Mouse (Mus musculus) lung, embryonic 15.5 days (tissue): ENCODE measurements at regions not wholly inside any gene's neighbourhood (a gene's known extent, or its start where the extent isn't known, plus 50 kb on each side); places are given as distances from the start of the nearest gene placed in this dataset.

Experiments
- ATAC-seq: fragments of 200-750 bp; cut with Nextera tagmentation; 2 replicates; pipeline ENCODE4 v1.8.0; 2017; ENCODE audit warnings: moderate number of reproducible peaks, borderline replicate concordance; ENCODE audit not compliant: low FRiP score, low TSS enrichment; ENCODE audit errors: extremely low read depth
- H3K27ac ChIP-seq: fragments of 300-500 bp; sonication (generic); 2 replicates; pipeline ENCODE4 v1.5.1; 2015; ENCODE audit warnings: moderate library complexity, mild to moderate bottlenecking, inconsistent platforms
- H3K27me3 ChIP-seq: fragments of 300-500 bp; sonication (generic); 2 replicates; pipeline ENCODE4 v1.6.1; 2015; ENCODE audit warnings: inconsistent platforms
- H3K36me3 ChIP-seq: fragments of 300-500 bp; sonication (generic); 2 replicates; pipeline ENCODE4 v1.6.1; 2015; ENCODE audit warnings: inconsistent platforms
- H3K4me1 ChIP-seq: fragments of 300-500 bp; sonication (generic); 2 replicates; pipeline ENCODE4 v1.6.1; 2015; ENCODE audit warnings: inconsistent platforms
- H3K4me2 ChIP-seq: fragments of 300-500 bp; sonication (generic); 2 replicates; pipeline ENCODE4 v1.6.1; 2015; ENCODE audit warnings: inconsistent platforms, mild to moderate bottlenecking, moderate library complexity
- H3K4me3 ChIP-seq: fragments of 300-500 bp; sonication (generic); 2 replicates; pipeline ENCODE4 v1.5.1; 2015; ENCODE audit warnings: mild to moderate bottlenecking, inconsistent platforms
- H3K9ac ChIP-seq: fragments of 300-500 bp; sonication (generic); 2 replicates; pipeline ENCODE4 v1.6.1; 2015; ENCODE audit warnings: inconsistent platforms
- H3K9me3 ChIP-seq: fragments of 300-500 bp; sonication (generic); 2 replicates; pipeline ENCODE4 v1.6.1; 2016; ENCODE audit warnings: inconsistent platforms
- WGBS: fragments of 180-500 bp; shearing (Covaris S2); methylation state at CpG from one replicate; pipeline ENCODE4 v1.1.7; 2015; 5-methylcytosine and 5-hydroxymethylcytosine counted together

DNA sequence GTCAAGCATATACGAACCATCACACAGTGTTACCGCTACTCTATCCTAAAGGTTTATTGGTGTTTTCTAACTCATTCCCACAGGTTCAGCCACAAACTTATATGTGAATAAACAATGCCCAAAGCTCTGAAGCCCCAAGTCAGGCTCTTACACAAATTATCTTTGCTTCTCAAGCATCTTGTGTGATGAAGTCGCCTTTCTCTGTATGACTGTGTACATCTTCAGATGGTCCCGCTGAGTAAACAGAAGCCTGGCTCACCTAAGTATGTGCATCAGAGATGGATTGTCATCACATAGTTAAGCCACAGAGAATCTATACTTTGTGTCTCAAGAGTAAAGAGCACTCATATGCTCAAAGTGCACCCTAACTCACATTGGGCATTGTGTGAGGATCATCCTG lies 462.3 kb upstream of the Adamts16 start:
- Histone ChIP-seq H3K9me3 (no peaks in the 10 kb centered on the region), H3K4me3 (no peak overlapping the region), H3K4me1 (no peaks in the 10 kb centered on the region), H3K27me3 (no peaks in the 10 kb centered on the region), H3K27ac (no peak overlapping the region), H3K4me2 (no peak overlapping the region), H3K36me3 (no peaks in the 10 kb centered on the region), H3K9ac (no peak overlapping the region)
- no peak for ATAC-seq
- 85% methylated on average over 4 of the region's 4 CpGs for WGBS

- H3K4me1 ChIP-seq = no peaks in the 10 kb centered on the region
- H3K27me3 ChIP-seq = no peaks in the 10 kb centered on the region
- H3K4me2 ChIP-seq = no peak overlapping the region
- H3K27ac ChIP-seq = no peak overlapping the region
- no peak for ATAC-seq
- no peaks in the 10 kb centered on the region for H3K9me3 ChIP-seq
- no peaks in the 10 kb centered on the region for H3K36me3 ChIP-seq
- no peak overlapping the region for H3K4me3 ChIP-seq
- no peak overlapping the region for H3K9ac ChIP-seq
- 73% methylated on average over 2 of the region's 2 CpGs for WGBS
Measured at GRCm38 (mm10) chr13:71275991-71276390, 434.4 kb upstream of the Adamts16 start.

DNA sequence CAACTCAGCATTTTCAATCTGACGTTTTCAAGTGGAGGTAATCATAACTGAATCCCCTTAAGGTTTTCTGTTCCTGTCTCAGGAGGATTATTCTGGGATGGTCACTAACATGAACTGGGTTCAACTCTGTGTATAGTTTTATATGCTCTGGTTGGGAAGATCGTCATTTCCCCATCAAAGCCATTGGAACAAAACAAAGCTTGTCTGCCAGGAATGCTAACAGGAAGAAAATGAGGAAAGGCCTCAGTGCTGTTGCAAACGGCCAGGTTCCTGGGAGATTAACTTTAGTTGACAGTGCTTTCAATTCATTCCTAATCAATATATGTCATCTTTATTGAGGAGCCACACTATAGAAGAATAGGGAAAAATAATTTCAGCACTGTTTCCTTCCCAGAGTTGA lies 432.5 kb upstream of the Adamts16 start:
- Histone ChIP-seq H3K4me3 (no peak overlapping the region), H3K27ac (no peak overlapping the region)
- no peak for ATAC-seq

GRCm38 (mm10) chr13:71273485-71273884 lies 431.9 kb upstream of the Adamts16 start:
- H3K4me3 ChIP-seq = no peak overlapping the region
- no peaks in the 10 kb centered on the region for H3K27me3 ChIP-seq
- H3K36me3 ChIP-seq = no peaks in the 10 kb centered on the region
- no peak overlapping the region for H3K9ac ChIP-seq
- no peaks in the 10 kb centered on the region for H3K4me1 ChIP-seq
- H3K9me3 ChIP-seq = no peaks in the 10 kb centered on the region
- 78% methylated on average over 5 of the region's 5 CpGs for WGBS
- no peak overlapping the region for H3K27ac ChIP-seq
- no peak for ATAC-seq
- no peak overlapping the region for H3K4me2 ChIP-seq

More for the DNA sequence above, 432.5 kb upstream of the Adamts16 start:
- no peaks in the 10 kb centered on the region for H3K36me3 ChIP-seq
- WGBS = 46% methylated on average over 3 of the region's 3 CpGs
- no peak overlapping the region for H3K9ac ChIP-seq
- H3K4me2 ChIP-seq = no peak overlapping the region
- H3K9me3 ChIP-seq = no peaks in the 10 kb centered on the region
- no peaks in the 10 kb centered on the region for H3K4me1 ChIP-seq
- H3K27me3 ChIP-seq = no peaks in the 10 kb centered on the region

DNA sequence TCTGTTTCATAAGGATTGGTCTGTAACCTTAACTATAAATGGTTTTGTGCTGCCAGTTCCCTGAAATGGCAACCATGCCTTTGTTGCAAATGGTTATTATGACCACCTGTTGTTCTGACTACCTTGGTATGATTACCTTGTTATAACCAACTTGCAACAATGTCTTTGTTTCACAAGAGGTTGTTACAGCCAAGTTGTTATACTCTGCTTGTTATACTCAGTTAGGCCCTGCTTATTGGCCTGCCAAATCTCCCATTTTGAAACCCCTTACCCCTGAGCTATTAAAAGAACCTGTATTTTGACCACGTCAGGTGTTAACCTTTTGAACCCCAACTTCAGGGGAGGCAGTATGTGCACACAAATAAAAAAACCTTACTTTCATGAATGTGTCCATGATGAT lies 431.5 kb upstream of the Adamts16 start:
- WGBS = 55% methylated on average over 1 of the region's 1 CpGs
- Histone ChIP-seq H3K36me3 (no peaks in the 10 kb centered on the region), H3K4me1 (no peaks in the 10 kb centered on the region), H3K9ac (no peak overlapping the region), H3K4me2 (no peak overlapping the region), H3K4me3 (no peak overlapping the region), H3K27me3 (no peaks in the 10 kb centered on the region), H3K27ac (no peak overlapping the region), H3K9me3 (no peaks in the 10 kb centered on the region)
- ATAC-seq = no peak

GRCm38 (mm10) chr13:71272431-71272830 lies 430.8 kb upstream of the Adamts16 start:
- 54% methylated on average over 5 of the region's 5 CpGs for WGBS
- no peak for ATAC-seq
- no peaks in the 10 kb centered on the region for H3K4me1 ChIP-seq
- H3K27ac ChIP-seq = no peak overlapping the region
- H3K36me3 ChIP-seq = no peaks in the 10 kb centered on the region
- no peaks in the 10 kb centered on the region for H3K9me3 ChIP-seq
- no peaks in the 10 kb centered on the region for H3K27me3 ChIP-seq
- no peak overlapping the region for H3K9ac ChIP-seq
- no peak overlapping the region for H3K4me3 ChIP-seq
- no peak overlapping the region for H3K4me2 ChIP-seq

GRCm38 (mm10) chr13:71271727-71272418 lies 430.3 kb upstream of the Adamts16 start:
- Histone ChIP-seq H3K9ac (no peak overlapping the region), H3K27me3 (no peaks in the 10 kb centered on the region), H3K4me2 (no peak overlapping the region), H3K4me3 (no peak overlapping the region), H3K4me1 (no peaks in the 10 kb centered on the region), H3K27ac (no peak overlapping the region), H3K36me3 (no peaks in the 10 kb centered on the region), H3K9me3 (no peaks in the 10 kb centered on the region)
- no peak for ATAC-seq
- WGBS = 51% methylated on average over 6 of the region's 6 CpGs

- Histone ChIP-seq H3K9ac (no peak overlapping the region), H3K36me3 (no peaks in the 10 kb centered on the region), H3K9me3 (no peaks in the 10 kb centered on the region), H3K4me2 (no peak overlapping the region), H3K4me1 (no peaks in the 10 kb centered on the region), H3K27me3 (no peaks in the 10 kb centered on the region), H3K4me3 (no peak overlapping the region), H3K27ac (no peak overlapping the region)
- ATAC-seq = no peak
- 51% methylated on average over 8 of the region's 8 CpGs for WGBS
Measured at GRCm38 (mm10) chr13:71270370-71270769, 428.8 kb upstream of the Adamts16 start.

- 27% methylated on average over 2 of the region's 2 CpGs for WGBS
Measured at GRCm38 (mm10) chr13:71269496-71269895, 427.9 kb upstream of the Adamts16 start.

GRCm38 (mm10) chr13:71263315-71263878 lies 421.8 kb upstream of the Adamts16 start:
- Histone ChIP-seq H3K9me3 (no peaks in the 10 kb centered on the region), H3K4me3 (no peak overlapping the region), H3K9ac (no peak overlapping the region), H3K27me3 (no peaks in the 10 kb centered on the region), H3K27ac (no peak overlapping the region), H3K36me3 (no peaks in the 10 kb centered on the region), H3K4me2 (no peak overlapping the region), H3K4me1 (no peaks in the 10 kb centered on the region)
- 88% methylated on average over 16 of the region's 16 CpGs for WGBS
- ATAC-seq = no peak

More at GRCm38 (mm10) chr13:71269496-71269895, 427.9 kb upstream of the Adamts16 start:
- no peak overlapping the region for H3K9ac ChIP-seq
- H3K9me3 ChIP-seq = no peaks in the 10 kb centered on the region
- no peaks in the 10 kb centered on the region for H3K36me3 ChIP-seq
- H3K4me2 ChIP-seq = no peak overlapping the region
- no peak overlapping the region for H3K4me3 ChIP-seq
- no peak overlapping the region for H3K27ac ChIP-seq
- H3K4me1 ChIP-seq = no peaks in the 10 kb centered on the region
- H3K27me3 ChIP-seq = no peaks in the 10 kb centered on the region
- ATAC-seq = no peak

GRCm38 (mm10) chr13:71262575-71263295 lies 421.1 kb upstream of the Adamts16 start:
- no peaks in the 10 kb centered on the region for H3K9me3 ChIP-seq
- no peaks in the 10 kb centered on the region for H3K36me3 ChIP-seq
- no peak for ATAC-seq

DNA sequence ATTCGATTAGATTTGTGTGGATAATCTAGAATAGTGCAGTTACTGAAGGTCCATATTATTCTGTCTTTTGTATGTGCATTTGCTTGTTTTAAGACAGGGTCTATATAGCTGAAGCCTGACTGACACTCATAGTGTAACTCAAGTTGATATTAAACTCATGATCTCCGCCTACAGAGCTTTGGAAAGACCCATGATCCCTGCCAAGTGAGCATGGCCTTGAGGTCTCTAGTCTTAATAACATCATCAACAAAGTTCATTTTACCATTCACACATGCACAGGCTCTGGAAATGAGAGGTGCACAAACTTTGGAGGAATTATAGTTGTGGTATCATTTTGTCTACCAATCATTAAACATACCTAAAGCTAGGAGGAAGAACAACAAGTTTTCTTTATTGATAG lies 412.4 kb upstream of the Adamts16 start:
- Histone ChIP-seq H3K4me3 (no peak overlapping the region), H3K27ac (no peak overlapping the region), H3K4me2 (no peak overlapping the region), H3K36me3 (no peaks in the 10 kb centered on the region), H3K9me3 (no peaks in the 10 kb centered on the region), H3K27me3 (no peaks in the 10 kb centered on the region), H3K4me1 (no peaks in the 10 kb centered on the region), H3K9ac (no peak overlapping the region)
- 81% methylated on average over 2 of the region's 2 CpGs for WGBS
- ATAC-seq = no peak

More at GRCm38 (mm10) chr13:71262575-71263295, 421.1 kb upstream of the Adamts16 start:
- WGBS = 72% methylated on average over 10 of the region's 10 CpGs
- Histone ChIP-seq H3K4me3 (no peak overlapping the region), H3K9ac (no peak overlapping the region), H3K27me3 (no peaks in the 10 kb centered on the region), H3K4me2 (no peak overlapping the region), H3K4me1 (no peaks in the 10 kb centered on the region), H3K27ac (no peak overlapping the region)
